Mouse (Mus musculus) hindbrain, embryonic 13.5 days (tissue): ENCODE measurements around the gene Abcb1b. TPM values are rescaled to one million over a fixed set of nuclear protein-coding genes. Genes with fewer than 3 reads are reported as not detected.
A peak's percentile ranks its signal among the peaks of the same experiment; 100 is the strongest.
"Not testable (repeated sequence)": the region's sequence is repeated elsewhere in the genome, so short reads cannot be mapped to it uniquely, and the experiment has no call there.

Source experiments
- ATAC-seq: fragments of 200-750 bp; cut with Nextera tagmentation; 2 replicates; pipeline ENCODE4 v1.8.0; 2017; ENCODE audit warnings: moderate TSS enrichment; ENCODE audit not compliant: low FRiP score
- H3K27ac ChIP-seq: fragments of 300-500 bp; sonication (generic); 2 replicates; pipeline ENCODE4 v1.5.1; 2015; ENCODE audit warnings: inconsistent platforms, mild to moderate bottlenecking, moderate library complexity
- H3K27me3 ChIP-seq: fragments of 300-500 bp; sonication (generic); 2 replicates; pipeline ENCODE4 v1.6.1; 2015; ENCODE audit warnings: mild to moderate bottlenecking, inconsistent platforms
- H3K36me3 ChIP-seq: fragments of 300-500 bp; sonication (generic); 2 replicates; pipeline ENCODE4 v1.6.1; 2015; ENCODE audit warnings: mild to moderate bottlenecking, inconsistent platforms
- H3K4me1 ChIP-seq: fragments of 300-500 bp; sonication (generic); replicated peaks from 2 replicates; pipeline ENCODE4 v1.6.1; 2015; ENCODE audit warnings: inconsistent platforms
- H3K4me2 ChIP-seq: fragments of 300-500 bp; sonication (generic); 2 replicates; pipeline ENCODE4 v1.6.1; 2015; ENCODE audit warnings: inconsistent platforms, mild to moderate bottlenecking, moderate library complexity
- H3K4me3 ChIP-seq: fragments of 300-500 bp; sonication (generic); 2 replicates; pipeline ENCODE4 v1.5.1; 2015; ENCODE audit warnings: mild to moderate bottlenecking, inconsistent platforms
- H3K9ac ChIP-seq: fragments of 300-500 bp; sonication (generic); 2 replicates; pipeline ENCODE4 v1.6.1; 2015; ENCODE audit warnings: mild to moderate bottlenecking, inconsistent platforms
- H3K9me3 ChIP-seq: fragments of 300-500 bp; sonication (generic); 2 replicates; pipeline ENCODE4 v1.6.1; 2016; ENCODE audit warnings: inconsistent platforms
- WGBS: fragments of 180-500 bp; shearing (Covaris S2); methylation state at CpG from one replicate; pipeline ENCODE4 v1.1.7; 2015; 5-methylcytosine and 5-hydroxymethylcytosine counted together
- polyA plus RNA-seq: library from polyadenylated mRNA; unstranded; fragments of >200 nt; fragmentation: Nextera tagmentation; extraction: Ambion mirVana; gene quantifications from 2 replicates; pipeline ENCODE4 v1.2.1, GENCODE M21; 2015

The Abcb1b gene
- polyA plus RNA-seq, 1 experiment from 2014 or later: 0.23 TPM

- no peak for ATAC-seq
- no peaks in the 10 kb centered on the region; the same call in 1 of the 2 replicates for H3K4me1 ChIP-seq
- WGBS: 69% methylated on average over 8 of the region's 8 CpGs
- no peaks in the 10 kb centered on the region for H3K27me3 ChIP-seq
- no peak overlapping the region for H3K27ac ChIP-seq
- H3K4me3 ChIP-seq: no peak overlapping the region
- no peaks in the 10 kb centered on the region for H3K36me3 ChIP-seq
- no peaks in the 10 kb centered on the region for H3K9me3 ChIP-seq
- no peak overlapping the region for H3K9ac ChIP-seq
- H3K4me2 ChIP-seq: no peak overlapping the region
Measured at GRCm38 (mm10) chr5:8838661-8839438, 40.9 kb downstream of the Abcb1b start.

GRCm38 (mm10) chr5:8839651-8840050 lies 41.7 kb downstream of the Abcb1b start:
- WGBS: 93% methylated on average over 4 of the region's 4 CpGs
- H3K4me2 ChIP-seq: no peak overlapping the region
- no peak overlapping the region for H3K4me3 ChIP-seq
- no peak overlapping the region for H3K9ac ChIP-seq
- H3K9me3 ChIP-seq: no peaks in the 10 kb centered on the region
- no peak overlapping the region for H3K27ac ChIP-seq
- H3K4me1 ChIP-seq: no peaks in the 10 kb centered on the region; the same call in 1 of the 2 replicates
- H3K36me3 ChIP-seq: no peaks in the 10 kb centered on the region
- no peaks in the 10 kb centered on the region for H3K27me3 ChIP-seq
- ATAC-seq: no peak

GRCm38 (mm10) chr5:8840887-8841286 lies 42.9 kb downstream of the Abcb1b start:
- Histone ChIP-seq H3K4me3 (no peak overlapping the region), H3K9me3 (no peaks in the 10 kb centered on the region), H3K27me3 (no peaks in the 10 kb centered on the region), H3K4me1 (no peaks in the 10 kb centered on the region; the same call in 1 of the 2 replicates), H3K27ac (no peak overlapping the region), H3K4me2 (no peak overlapping the region), H3K9ac (no peak overlapping the region), H3K36me3 (no peaks in the 10 kb centered on the region)
- 33% methylated on average over 5 of the region's 5 CpGs for WGBS
- peak; percentile 52; the same call in 1 of the 2 replicates for ATAC-seq

DNA sequence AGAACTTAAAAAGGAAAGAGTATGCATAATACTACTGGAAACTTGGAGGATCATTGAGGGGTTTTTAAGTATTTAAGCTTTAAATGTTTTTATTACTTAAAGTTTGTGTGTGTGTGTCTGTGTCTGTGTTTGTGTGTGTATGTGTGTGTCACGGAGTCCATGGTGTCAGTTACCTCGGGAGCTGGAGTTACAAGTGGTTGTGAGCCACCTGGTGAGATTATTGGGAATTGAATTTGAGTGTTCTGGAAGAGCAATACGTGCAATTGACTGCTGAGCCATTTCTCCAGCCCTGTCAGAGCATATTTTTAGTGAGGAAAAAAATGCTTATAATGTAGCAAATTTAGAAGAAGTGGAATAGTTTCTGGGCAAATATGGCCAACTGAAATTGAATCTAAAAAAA lies 44.9 kb downstream of the Abcb1b start:
- WGBS: 64% methylated on average over 3 of the region's 3 CpGs
- Histone ChIP-seq H3K4me1 (no peaks in the 10 kb centered on the region; the same call in 1 of the 2 replicates), H3K4me2 (no peak overlapping the region), H3K9me3 (no peaks in the 10 kb centered on the region), H3K9ac (no peak overlapping the region), H3K27ac (no peak overlapping the region), H3K4me3 (no peak overlapping the region), H3K27me3 (no peaks in the 10 kb centered on the region), H3K36me3 (no peaks in the 10 kb centered on the region)
- no peak for ATAC-seq

- H3K4me3 ChIP-seq, H3K9ac ChIP-seq, H3K27me3 ChIP-seq, H3K27ac ChIP-seq, H3K4me2 ChIP-seq, H3K4me1 ChIP-seq, H3K9me3 ChIP-seq, ATAC-seq, H3K36me3 ChIP-seq: not testable (repeated sequence)
- WGBS: 51% methylated on average over 8 of the region's 9 CpGs
Measured at GRCm38 (mm10) chr5:8848607-8849575, 50.9 kb downstream of the Abcb1b start.

DNA sequence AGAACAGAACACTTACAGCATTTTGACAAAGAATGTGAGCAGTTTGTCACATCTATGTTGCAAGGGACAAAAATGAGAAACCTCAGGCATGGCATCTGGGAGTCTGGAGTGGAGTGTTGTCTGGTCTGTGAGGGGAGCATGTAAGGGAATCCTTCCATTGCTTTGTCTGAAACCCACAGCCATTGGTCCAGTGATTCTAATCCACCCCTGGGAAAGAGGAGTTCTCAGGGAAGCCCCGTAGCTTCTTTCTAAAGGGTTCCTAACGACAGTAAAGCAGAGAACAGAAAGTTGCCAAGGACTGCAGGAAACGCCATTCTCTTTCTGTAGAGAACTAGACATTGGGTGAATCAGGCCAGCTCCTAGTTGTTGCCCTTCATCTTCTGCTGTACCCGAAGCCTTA lies 52.9 kb downstream of the Abcb1b start:
- WGBS: 63% methylated on average over 4 of the region's 4 CpGs
- H3K4me1 ChIP-seq: no peaks in the 10 kb centered on the region
- H3K4me3 ChIP-seq: no peak overlapping the region
- H3K9ac ChIP-seq: no peak overlapping the region
- no peaks in the 10 kb centered on the region for H3K9me3 ChIP-seq
- no peak overlapping the region for H3K27ac ChIP-seq
- no peak overlapping the region for H3K4me2 ChIP-seq
- ATAC-seq: no peak
- H3K27me3 ChIP-seq: no peaks in the 10 kb centered on the region
- H3K36me3 ChIP-seq: no peaks in the 10 kb centered on the region

DNA sequence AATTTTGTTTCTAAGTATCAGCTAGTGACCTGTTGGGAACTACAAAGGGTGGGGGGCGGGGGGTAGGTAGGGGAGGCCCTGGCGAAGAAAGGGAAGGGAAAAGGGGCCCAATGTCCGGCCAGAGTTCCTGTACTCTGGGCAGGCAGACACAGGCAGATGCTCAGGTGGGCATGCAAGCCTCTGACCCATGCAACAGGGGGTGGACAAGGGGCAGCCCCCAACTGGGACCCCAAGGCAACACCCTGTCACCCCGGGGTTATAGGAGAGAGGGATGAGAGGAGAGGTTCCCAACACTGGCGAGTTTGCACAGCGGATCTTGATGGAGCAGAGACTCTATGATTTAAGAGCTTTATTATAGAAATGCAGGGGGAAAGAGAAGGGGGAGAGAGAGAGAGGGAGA lies 59.3 kb downstream of the Abcb1b start:
- Histone ChIP-seq H3K4me1 (no peaks in the 10 kb centered on the region), H3K9ac (no peak overlapping the region), H3K9me3 (no peaks in the 10 kb centered on the region), H3K27ac (no peak overlapping the region), H3K4me2 (no peak overlapping the region), H3K4me3 (no peak overlapping the region), H3K27me3 (no peaks in the 10 kb centered on the region), H3K36me3 (no peaks in the 10 kb centered on the region)
- no peak for ATAC-seq
- WGBS: 78% methylated on average over 6 of the region's 6 CpGs

DNA sequence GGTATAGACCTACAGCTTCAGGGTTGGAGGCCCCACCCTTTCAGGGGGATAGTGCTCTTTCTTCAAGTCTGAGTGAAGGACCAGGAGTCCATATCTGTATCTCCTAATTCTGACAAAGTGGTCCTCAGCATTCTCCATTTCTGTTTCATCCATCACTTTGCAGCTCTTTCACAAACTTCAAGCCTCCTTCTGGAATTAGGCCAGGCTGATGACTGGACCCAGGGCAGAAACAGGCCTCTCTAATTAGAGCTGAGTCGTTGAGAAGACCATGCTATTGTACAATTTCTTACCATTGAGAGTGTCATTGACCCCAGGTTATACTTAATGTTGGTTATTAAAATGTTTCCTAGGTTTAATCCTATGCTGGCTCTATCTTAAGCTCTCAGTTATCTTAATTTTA lies 63.9 kb downstream of the Abcb1b start:
- no peaks in the 10 kb centered on the region for H3K9me3 ChIP-seq
- H3K36me3 ChIP-seq: no peaks in the 10 kb centered on the region
- 76% methylated on average over 1 of the region's 1 CpGs for WGBS
- H3K4me3 ChIP-seq: no peak overlapping the region
- no peak overlapping the region for H3K9ac ChIP-seq
- ATAC-seq: no peak
- no peak overlapping the region for H3K27ac ChIP-seq
- H3K4me2 ChIP-seq: no peak overlapping the region
- no peaks in the 10 kb centered on the region for H3K27me3 ChIP-seq
- H3K4me1 ChIP-seq: no peaks in the 10 kb centered on the region

DNA sequence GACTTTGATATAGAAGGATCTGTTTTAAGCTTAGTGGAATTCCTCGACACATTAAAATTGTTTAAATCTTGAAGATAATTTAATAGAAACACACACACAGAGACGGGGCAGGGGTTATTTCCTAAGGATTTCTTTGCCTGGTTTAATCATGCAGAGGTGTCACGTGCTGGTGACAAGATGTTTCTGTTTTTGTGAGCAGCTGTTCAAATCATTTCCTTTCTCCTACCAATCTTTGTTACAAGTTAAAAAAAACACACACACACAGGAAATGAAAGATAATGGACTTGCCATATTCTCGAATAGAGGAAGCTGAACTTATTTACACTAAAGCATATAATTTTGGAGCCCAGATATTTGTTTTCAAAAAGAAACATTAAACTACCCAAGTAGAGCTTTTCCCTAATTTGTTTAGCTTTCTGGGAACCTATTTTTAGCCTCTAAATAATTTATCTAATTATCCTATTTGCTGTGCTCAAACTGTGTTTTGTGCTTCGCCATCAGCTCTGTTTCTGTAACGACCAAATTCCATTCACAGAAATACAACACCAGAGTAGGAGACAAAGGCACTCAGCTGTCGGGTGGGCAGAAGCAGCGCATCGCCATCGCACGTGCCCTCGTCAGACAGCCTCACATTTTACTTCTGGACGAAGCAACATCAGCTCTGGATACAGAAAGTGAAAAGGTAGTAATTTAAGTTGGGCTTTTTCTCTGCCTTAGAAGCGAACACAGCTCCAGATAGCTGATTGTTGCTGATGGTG lies 65.8 kb downstream of the Abcb1b start:
- H3K9me3 ChIP-seq: no peaks in the 10 kb centered on the region
- no peak overlapping the region for H3K4me2 ChIP-seq
- H3K36me3 ChIP-seq: no peaks in the 10 kb centered on the region
- no peak overlapping the region for H3K9ac ChIP-seq
- H3K4me3 ChIP-seq: no peak overlapping the region
- WGBS: 58% methylated on average over 14 of the region's 14 CpGs
- no peaks in the 10 kb centered on the region for H3K4me1 ChIP-seq
- no peaks in the 10 kb centered on the region for H3K27me3 ChIP-seq
- ATAC-seq: no peak
- H3K27ac ChIP-seq: no peak overlapping the region

- 94% methylated on average over 11 of the region's 11 CpGs for WGBS
- not testable (repeated sequence) for H3K4me2 ChIP-seq, H3K27ac ChIP-seq, H3K4me1 ChIP-seq, H3K36me3 ChIP-seq, ATAC-seq, H3K9me3 ChIP-seq, H3K4me3 ChIP-seq, H3K9ac ChIP-seq, H3K27me3 ChIP-seq
Measured at GRCm38 (mm10) chr5:8865630-8866029, 67.7 kb downstream of the Abcb1b start.

DNA sequence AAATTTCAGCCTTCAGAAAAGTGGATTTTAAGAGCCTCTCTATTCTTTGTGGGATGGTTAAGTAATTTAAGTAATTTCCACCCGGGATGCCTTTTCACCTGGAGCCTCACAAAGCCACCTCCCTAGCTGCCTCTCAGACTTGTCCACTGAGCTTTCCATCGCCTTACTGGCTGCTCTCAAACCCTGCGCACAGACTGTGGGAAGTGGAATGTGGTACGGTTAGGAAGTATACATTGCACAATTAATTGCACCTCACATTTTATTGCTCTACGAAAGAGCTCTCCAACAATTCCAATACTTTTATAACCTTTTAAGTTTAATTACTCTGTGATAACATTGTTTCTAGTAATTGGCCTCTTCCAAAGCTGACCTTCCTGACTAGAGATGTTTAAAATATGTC lies 68.4 kb downstream of the Abcb1b start:
- H3K4me2 ChIP-seq: no peak overlapping the region
- H3K9me3 ChIP-seq: no peaks in the 10 kb centered on the region
- WGBS: 93% methylated on average over 5 of the region's 5 CpGs
- H3K4me1 ChIP-seq: no peaks in the 10 kb centered on the region
- H3K27ac ChIP-seq: no peak overlapping the region
- H3K4me3 ChIP-seq: no peak overlapping the region
- ATAC-seq: no peak
- H3K36me3 ChIP-seq: no peaks in the 10 kb centered on the region
- H3K27me3 ChIP-seq: no peaks in the 10 kb centered on the region
- no peak overlapping the region for H3K9ac ChIP-seq

DNA sequence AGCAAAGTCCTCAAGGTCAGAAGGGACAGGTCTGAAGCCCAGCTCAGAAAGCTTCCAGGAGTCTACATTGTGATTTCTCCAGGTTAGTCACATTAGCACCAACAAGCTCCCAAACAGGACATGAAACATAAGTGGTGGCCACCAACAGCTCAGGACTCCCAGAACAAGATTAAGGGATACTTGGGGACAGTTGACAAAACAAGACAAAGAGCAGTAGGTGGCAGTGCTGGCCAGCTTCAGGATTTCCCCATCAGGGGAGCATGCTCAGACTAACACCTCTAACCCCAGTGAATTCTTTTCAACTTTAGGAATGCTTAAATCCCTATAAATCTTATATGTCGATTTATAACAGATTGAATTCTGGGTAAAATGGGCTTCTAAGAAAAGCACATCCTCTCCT lies 70.1 kb downstream of the Abcb1b start:
- 16% methylated on average over 1 of the region's 1 CpGs for WGBS
- H3K4me2 ChIP-seq: no peak overlapping the region
- H3K9ac ChIP-seq: no peak overlapping the region
- no peaks in the 10 kb centered on the region for H3K4me1 ChIP-seq
- no peaks in the 10 kb centered on the region for H3K27me3 ChIP-seq
- no peaks in the 10 kb centered on the region for H3K36me3 ChIP-seq
- ATAC-seq: no peak
- no peaks in the 10 kb centered on the region for H3K9me3 ChIP-seq
- H3K4me3 ChIP-seq: no peak overlapping the region
- H3K27ac ChIP-seq: no peak overlapping the region
